Mouse (Mus musculus): ENCODE measurements around the gene Gm49392. TPM values are rescaled to one million over a fixed set of nuclear protein-coding genes. Genes with fewer than 3 reads are reported as not detected.
"Not testable (repeated sequence)": the region's sequence is repeated elsewhere in the genome, so short reads cannot be mapped to it uniquely, and the experiment has no call there.

Gene Gm49392
- total RNA-seq (2021) = under 1 TPM; 0.58 to 0.99 TPM
- long read RNA-seq, experiment 1, partial matches to known transcripts = 1 of 1 reads
- long read RNA-seq, experiment 1, other reads (novel, unspliced or antisense) = 0 of 1 reads
- long read RNA-seq, experiment 2, partial matches to known transcripts = 0 of 1 reads
- long read RNA-seq, experiment 2, other reads (novel, unspliced or antisense) = 1 of 1 reads

- not testable (repeated sequence) for DNase-seq
Measured at GRCm38 (mm10) chr13:60896794-60897193, at the start of gene Gm49392. TSS of gene Gm49392 (minus strand) at chr13:60896894.

GRCm38 (mm10) chr13:60941884-60942283 lies 45.2 kb upstream of the Gm49392 start, which contains the start of gene Tpbpa:
TSS of gene Tpbpa (minus strand) at chr13:60941984.
- DNase-seq = not testable (repeated sequence)

GRCm38 (mm10) chr13:60936500-60936901 lies 39.8 kb upstream of the Gm49392 start, which contains the start of the genes Gm49391 and Ctla2a:
TSS of gene Gm49391 (minus strand) at chr13:60936571.
TSS of gene Ctla2a (minus strand) at chr13:60936625.
- DNase-seq = peak; percentile 21

GRCm38 (mm10) chr13:60935490-60935889 lies 38.8 kb upstream of the Gm49392 start, which contains the start of gene Gm49393:
TSS of gene Gm49393 (minus strand) at chr13:60935590.
- DNase-seq = not testable (repeated sequence)

GRCm38 (mm10) chr13:60904780-60905179 lies 8.1 kb upstream of the Gm49392 start, which contains the start of gene Tpbpb:
TSS of gene Tpbpb (minus strand) at chr13:60904880.
- DNase-seq = not testable (repeated sequence)

- peak; percentile 44 for DNase-seq
Measured at GRCm38 (mm10) chr13:60897328-60897727, 634 bp upstream of the Gm49392 start, which contains the start of gene Ctla2b. TSS of gene Ctla2b (minus strand) at chr13:60897447.

GRCm38 (mm10) chr13:60895406-60896160 lies 1.1 kb downstream of the Gm49392 start:
- no peak for DNase-seq

GRCm38 (mm10) chr13:60892301-60892700 lies 4.4 kb downstream of the Gm49392 start:
- DNase-seq = no peak

GRCm38 (mm10) chr13:60864281-60864680 lies 32.4 kb downstream of the Gm49392 start, which contains the start of gene 4930486L24Rik:
TSS of gene 4930486L24Rik (minus strand) at chr13:60864475.
- peak; percentile 27 for DNase-seq

GRCm38 (mm10) chr13:60848241-60849120 lies 48.2 kb downstream of the Gm49392 start:
- DNase-seq = no peak

- DNase-seq = no peak
Measured at GRCm38 (mm10) chr13:60843153-60843552, 53.5 kb downstream of the Gm49392 start.

GRCm38 (mm10) chr13:60842703-60843102 lies 54.0 kb downstream of the Gm49392 start:
- no peak for DNase-seq

GRCm38 (mm10) chr13:60839353-60839902 lies 57.3 kb downstream of the Gm49392 start:
- no peak for DNase-seq

GRCm38 (mm10) chr13:60826052-60826451 lies 70.6 kb downstream of the Gm49392 start:
- DNase-seq = peak; percentile 32

GRCm38 (mm10) chr13:60820486-60821175 lies 76.1 kb downstream of the Gm49392 start:
- DNase-seq = no peak

- peak; percentile 57 for DNase-seq
Measured at GRCm38 (mm10) chr13:60819469-60819868, 77.2 kb downstream of the Gm49392 start.

GRCm38 (mm10) chr13:60813722-60814121 lies 83.0 kb downstream of the Gm49392 start:
- DNase-seq = no peak

- no peak for DNase-seq
Measured at GRCm38 (mm10) chr13:60812768-60813167, 83.9 kb downstream of the Gm49392 start.

- no peak for DNase-seq
Measured at GRCm38 (mm10) chr13:60809690-60810089, 87.0 kb downstream of the Gm49392 start.

- no peak for DNase-seq
Measured at GRCm38 (mm10) chr13:60802749-60803148, 93.9 kb downstream of the Gm49392 start, which contains the start of gene Ctsll3. TSS of gene Ctsll3 (minus strand) at chr13:60802849.
